Mouse (Mus musculus): ENCODE data around the gene Atp13a3. TPM values are rescaled to one million over a fixed set of nuclear protein-coding genes. Genes with fewer than 3 reads are reported as not detected.

Gene Atp13a3
- total RNA-seq, 2 experiments from 2014 or later, result 63.7 to 72.4 TPM

DNA sequence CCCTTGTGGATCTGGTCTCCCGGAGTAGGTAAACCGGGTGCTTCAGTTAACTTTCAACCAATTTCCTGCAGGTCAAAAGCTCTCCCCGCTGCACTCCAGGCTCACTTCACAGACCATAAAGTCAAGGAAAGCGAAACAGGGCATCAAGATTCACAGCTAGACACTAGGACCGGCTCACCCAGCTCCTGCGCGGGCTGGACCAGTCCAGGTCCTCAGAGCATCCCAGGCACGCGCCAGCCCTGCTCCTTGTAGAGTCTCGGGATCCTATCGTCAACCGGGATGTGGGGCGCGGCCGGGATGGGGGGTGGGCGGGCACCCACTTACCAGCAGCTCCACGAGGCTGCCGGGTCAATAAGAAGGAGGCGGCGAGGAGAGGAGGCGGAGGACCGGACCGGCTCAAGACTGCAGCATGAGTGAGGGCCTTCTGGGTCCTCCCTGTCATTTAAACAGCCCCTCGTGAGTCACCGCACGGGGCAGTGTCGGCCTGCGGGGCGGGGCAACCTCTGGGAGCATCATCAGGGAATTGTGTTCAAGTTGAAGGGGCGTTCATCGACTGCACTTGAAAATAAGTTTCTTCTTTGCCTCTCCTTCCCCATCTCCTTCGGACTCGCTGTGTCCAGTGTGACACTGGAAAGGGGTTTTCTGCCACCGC is 122.8 kb downstream of the Atp13a3 start, which contains the start of gene Lrrc15:
Gene Lrrc15, minus strand, starts transcription at position 413 of the 652 bp plus-strand sequence.
- DNase-seq (ENCODE audit: low spot score in 2 of 2), result no peak

DNA sequence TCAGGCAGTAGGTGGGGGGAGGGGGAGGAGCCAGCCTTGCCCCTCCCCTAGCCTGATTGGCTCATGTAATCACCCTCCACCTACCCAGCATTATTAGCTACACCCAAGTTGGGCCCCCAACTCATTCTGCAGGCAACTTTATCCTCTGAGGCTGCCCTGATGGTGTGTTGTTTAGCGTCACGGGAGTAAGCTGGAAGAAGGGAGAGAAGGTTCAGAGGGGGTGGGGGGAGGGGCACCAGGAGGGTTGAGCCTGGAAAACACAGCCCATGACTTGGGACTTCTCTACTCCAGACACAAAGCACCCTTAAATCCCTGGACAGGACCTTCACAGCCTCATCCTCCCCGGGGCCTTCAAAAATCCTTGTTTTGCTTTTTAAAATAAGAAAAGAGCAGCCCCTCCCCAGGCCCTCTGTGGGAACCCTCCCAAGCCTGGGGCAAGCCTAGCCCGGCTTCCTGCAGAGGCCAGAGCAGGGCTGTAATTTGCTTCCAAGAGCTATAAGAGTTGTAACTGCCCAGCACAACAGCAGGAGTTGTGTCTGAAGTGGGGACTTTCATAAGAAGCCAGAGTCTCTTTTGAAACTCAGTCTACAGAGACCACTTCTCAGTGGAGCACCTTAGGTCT is 125.0 kb downstream of the Atp13a3 start:
- no peak for DNase-seq (ENCODE audit: low spot score in 2 of 2)

DNA sequence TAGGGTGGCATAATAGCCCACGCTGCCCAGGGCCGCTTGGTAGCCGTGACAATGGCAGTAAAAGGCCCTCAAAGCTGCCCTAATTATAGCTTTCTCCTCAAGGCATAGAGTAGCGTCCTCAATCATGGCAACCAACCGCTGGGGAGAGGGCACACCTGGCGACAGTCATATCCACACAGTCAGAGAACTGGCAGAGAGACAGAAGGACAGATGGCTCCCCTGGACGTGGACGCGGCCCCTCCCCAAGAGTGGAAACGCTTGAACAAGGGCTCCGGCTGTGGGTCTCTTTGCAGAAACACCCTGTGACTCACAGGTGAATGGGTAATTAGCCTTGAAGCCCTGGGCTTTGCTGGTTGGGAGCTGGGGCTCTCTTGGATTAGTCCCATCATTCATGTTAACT is 127.4 kb downstream of the Atp13a3 start:
- no peak for DNase-seq (ENCODE audit: low spot score in 2 of 2)

DNA sequence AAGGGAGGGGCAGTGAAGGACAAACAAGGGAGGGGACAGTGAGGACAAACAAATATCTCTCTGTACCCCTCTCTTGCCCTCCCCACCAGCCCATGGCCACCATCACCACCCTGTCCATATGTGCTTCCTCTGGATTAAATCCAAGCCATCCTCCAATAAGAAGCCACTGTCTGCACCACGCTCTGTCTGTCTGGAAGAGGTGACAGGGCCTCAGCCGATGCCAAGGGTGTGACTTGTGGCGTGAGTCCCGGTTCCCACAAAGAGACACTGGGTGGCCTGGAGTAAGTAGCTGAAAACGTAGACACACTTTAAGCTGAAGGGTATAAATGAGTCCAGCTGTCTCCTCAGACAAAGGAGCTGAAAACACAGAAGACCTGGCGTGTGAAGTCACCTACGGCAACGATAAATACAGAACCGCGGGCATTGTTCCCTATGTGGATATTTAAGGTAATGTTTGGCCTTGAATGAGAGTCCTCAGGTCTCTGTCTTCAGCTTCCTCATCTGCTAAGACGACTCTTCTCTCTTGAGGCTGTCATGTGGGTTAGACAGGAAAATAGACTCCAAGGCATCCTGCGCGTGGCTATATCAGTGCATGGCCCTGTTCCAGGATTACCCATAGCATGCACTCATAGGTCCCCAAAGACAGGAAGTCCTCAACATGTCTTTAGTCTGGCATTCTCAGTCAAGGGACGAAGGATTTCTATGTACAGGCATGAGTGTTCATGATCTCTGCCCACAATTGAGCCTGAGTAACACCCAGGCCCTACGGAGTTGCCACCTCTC is 130.0 kb downstream of the Atp13a3 start:
- no peak for DNase-seq (ENCODE audit: low spot score in 2 of 2)

DNA sequence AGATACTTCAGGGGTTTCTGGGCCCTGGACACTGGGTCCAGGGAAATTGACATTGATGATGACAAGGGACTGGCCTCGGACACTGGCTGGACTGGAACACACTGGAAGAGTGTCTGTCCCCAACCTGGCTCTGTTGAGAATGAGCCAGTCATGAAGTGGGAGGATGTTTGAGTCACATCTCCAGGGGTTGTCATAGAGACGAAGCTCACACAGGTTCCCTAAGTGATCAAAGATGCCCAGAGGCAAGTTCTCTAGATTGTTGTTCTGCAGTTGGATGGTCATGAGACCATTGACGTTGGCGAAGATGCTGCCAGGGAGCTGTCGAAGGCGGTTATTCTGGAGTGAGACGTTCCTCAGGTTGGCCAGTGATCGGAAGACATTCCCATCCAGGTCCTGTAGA is 132.7 kb downstream of the Atp13a3 start:
- no peak for DNase-seq (ENCODE audit: low spot score in 2 of 2)

DNA sequence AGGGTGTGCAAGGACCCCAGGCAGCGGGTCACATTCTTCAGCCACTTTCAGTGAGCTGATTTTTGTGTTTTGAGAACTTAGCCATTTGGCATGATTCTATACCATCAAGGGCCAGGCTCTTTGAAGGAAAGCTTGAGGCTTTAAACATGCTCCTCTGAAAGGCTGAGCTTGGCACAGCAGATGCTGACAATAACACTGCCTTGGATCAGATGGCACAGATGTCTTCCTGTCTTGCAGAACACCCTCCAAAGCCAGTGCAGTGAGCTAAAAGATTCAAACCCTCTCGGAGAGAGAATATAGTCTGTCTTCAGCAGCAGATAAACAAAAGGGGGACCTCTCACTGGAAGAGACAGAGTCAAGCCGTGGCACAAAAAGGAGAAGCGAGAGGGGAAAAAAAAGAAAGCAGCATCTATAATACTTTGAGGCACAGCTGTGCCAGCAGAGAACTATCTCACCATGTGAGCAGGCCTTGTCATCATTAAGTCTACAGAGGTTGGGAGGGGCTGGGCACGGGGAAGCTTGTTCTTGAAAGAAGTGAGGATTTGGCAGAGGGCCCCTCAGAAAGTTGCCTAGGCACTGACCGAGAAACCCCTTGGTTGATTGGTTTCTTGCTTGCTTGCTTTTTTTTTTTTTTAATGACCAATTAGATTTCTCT is 133.7 kb downstream of the Atp13a3 start:
- DNase-seq (ENCODE audit: low spot score in 2 of 2), result peak in 1 of 2 experiments; percentile 25

DNA sequence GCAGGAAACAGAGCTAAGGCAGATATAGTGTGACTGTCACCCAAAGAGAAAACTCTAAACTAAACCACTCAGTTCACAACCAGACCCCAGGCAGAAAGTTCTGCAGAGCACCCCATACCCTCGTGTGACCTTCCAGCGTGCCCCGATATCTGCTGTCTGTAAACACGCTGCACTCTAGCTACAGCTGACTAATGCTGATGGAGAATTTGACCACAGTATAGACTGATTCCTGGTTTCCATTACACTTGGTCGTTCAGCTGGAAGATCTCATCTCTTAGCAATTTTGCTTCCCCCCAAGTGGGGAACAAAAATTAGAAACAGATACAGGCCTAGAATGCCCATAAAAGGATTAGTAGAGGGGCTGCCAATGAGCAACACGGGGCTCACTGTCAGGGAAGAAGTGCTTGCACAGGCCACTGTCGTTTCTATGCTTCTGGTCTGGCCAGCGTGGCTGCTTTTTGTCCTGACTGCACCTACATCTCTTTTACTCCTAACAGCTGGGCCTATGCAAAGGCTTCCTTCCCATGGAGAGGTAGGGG is 134.5 kb downstream of the Atp13a3 start:
- DNase-seq (ENCODE audit: low spot score in 2 of 2), result no peak

DNA sequence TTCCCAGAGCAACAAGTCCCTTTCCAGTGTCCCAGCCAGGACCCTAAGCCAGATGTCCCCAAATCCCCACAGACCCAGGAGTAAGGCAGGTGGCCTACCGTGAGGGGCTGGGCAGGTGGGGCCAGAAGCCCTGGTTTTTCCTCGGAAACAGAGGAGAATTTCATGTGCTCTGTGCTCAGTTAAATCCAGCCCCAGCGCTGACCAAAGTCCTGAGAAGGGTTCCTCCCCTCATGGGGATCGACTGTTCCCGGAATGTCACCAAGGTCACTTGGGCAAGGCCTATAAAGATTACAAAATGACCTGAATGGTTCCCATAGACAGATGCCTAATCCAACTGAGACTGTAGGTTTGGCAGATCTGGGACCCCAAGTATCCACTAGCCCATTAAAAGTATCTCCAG is 138.4 kb downstream of the Atp13a3 start, which contains the start of gene Cpn2:
Gene Cpn2, minus strand, starts transcription at position 141 of the 400 bp plus-strand sequence.
- DNase-seq (ENCODE audit: low spot score in 2 of 2), result no peak

DNA sequence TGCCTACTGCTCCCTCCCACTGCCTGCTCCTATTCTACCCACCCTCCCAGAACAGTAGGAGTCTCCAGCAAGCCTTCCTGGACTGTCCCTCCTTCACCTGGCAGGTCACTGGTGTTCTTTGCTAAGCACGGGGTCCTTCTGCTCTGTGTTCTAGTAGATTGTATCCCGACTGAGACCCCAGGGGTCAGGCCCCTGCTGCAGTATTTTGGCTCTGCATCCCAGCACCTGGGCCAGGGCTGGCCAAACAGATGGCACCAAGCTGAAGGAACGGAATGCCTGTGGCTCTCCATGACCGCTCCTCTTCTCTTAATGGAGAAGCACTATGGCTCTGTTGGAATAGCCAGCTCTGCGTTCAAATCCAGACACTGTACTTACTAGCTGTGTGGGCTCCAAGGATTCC is 139.2 kb downstream of the Atp13a3 start:
- no peak for DNase-seq (ENCODE audit: low spot score in 2 of 2)

DNA sequence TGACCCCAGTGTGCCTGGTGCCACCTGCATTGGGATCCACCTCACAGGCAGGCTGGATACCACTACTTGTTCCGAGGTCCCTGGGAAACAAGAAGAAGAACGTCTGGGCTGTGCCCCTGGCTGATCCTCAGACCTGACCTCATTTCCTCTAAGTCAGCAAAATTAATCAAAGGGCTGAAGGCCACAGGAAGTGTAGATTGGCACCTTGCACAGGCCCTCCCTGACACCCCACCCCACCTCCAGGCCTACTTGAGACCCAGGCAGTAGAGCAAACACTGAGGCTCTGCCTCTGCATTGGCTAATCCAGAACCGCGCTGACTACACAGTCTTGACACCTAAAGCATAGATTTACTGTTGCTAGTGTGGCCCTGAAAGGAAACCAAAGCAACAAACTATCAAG is 140.2 kb downstream of the Atp13a3 start:
- no peak for DNase-seq (ENCODE audit: low spot score in 2 of 2)

DNA sequence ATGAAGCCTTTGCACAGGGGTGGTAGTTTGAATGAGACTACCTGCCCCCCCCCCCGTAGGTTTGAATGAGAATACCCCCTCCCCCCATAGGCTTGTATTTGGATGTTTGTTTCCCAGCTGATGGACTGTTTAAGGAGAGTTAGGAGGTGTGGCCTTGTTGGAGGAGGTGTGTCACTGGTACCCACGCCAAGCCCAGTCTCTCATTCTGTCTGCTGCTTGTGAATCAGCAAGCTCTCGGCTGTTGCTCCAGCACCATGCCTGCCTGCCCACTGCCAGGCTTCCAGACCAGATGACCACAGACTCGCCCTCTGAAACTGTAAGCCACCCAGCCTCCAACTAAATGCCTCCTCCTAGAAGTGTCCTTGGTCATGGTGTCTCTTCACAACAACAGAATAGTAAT is 142.6 kb downstream of the Atp13a3 start:
- DNase-seq (ENCODE audit: low spot score in 2 of 2), result no peak

DNA sequence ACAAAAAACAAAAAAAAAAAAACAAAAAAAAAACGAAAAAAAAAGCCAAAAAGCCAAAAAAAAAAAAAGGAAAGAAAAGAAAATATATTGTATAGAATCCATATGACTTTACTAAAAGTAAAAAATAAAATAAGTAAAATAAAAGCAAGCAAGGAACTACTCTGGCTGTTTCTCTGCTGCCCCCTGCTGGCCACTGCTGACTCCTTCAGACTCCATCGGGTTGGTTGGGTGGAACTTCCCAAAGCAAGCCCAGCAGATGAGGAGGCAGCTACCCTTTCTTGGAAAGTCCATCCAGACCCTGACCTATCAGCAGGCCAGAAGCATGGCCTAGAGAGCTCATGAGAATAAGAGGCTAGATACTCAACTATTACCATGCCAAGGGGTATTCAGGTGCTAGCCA is 143.1 kb downstream of the Atp13a3 start:
- DNase-seq (ENCODE audit: low spot score in 2 of 2), result peak; percentile 72 to 81

Other genes with a start within 250 kb of the Atp13a3 start
- not detected for gene Cpn2, start 138.5 kb downstream of the Atp13a3 start, total RNA-seq (2021)
- under 1 TPM; 0.13 to 0.16 TPM for gene Lrrc15, start 122.7 kb downstream of the Atp13a3 start, total RNA-seq (2021)
- gene Gp5, start 95.2 kb downstream of the Atp13a3 start, total RNA-seq (2021), result 1 to 10 TPM; 1.7 to 2.1 TPM
- gene Tmem44, start 144.9 kb upstream of the Atp13a3 start, total RNA-seq (2021), result 10 to 100 TPM; 55.9 to 61.6 TPM
- gene Lsg1, start 181.6 kb upstream of the Atp13a3 start, total RNA-seq (2021), result 10 to 100 TPM; 24.4 to 25.6 TPM
- gene Fam43a, start 193.7 kb upstream of the Atp13a3 start, total RNA-seq (2021), result 10 to 100 TPM; 14.8 to 16.9 TPM

Data from layer of hippocampus, postnatal 10 days (tissue).